Mouse (Mus musculus): ENCODE measurements around the gene Tut1.

DNA sequence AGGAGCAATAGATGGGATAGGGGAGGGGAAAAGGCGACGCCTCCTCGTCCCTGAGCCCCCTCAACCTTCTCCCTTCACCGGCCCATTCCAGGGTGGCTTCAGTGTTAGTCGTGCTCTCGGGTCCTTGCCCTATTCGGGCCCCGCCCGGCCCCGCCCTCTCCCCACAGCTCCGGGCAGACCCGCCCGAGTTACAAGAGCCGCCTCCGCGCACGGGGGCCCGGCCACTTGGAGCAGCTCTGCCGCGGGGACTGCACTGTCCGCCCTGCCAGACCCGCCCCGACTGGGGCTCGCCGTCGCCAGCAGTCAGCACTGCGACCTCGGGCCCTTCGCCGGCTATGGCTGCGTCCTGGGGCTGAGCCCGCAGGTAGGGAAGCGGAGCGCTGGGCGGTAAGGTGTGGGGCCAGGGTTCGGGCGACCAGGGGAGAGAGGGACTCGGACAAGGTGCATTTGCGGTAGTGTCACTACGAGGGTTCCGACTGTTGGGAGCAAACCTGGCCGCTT is 35.5 kb downstream of the Tut1 start, which contains the start of gene Ahnak:
- peak; percentile 97 for TF ChIP-seq POLR2A (IDR thresholded peaks at IDR 0.05; ENCODE audit: low read depth, low read length)
- TF ChIP-seq CTCF (IDR thresholded peaks at IDR 0.05; ENCODE audit: borderline replicate concordance, insufficient read depth, low read length): no peak
